ENCODE assay signal across 15 mouse cellular contexts in genomic region chr2:63049884-63050283, GRCm38 (mm10).
"Had no signal": no experiment of that assay in that cellular context is flagged by ENCODE, and none has a peak within 500 bp of the region (broad histone marks: within the 10 kb centered on the region; RNA-seq: fewer than 3 reads in every experiment).

No protein-coding gene starts in this region.

- DNase-seq: gastrocnemius, postnatal 14 days; gastrocnemius, postnatal 36 days; heart, adult 11 months; heart, adult 2 months; heart, postnatal 14 days; heart, postnatal 36 days; kidney, adult 11 months; kidney, adult 2 months; kidney, adult 9 months; kidney, postnatal 14 days; kidney, postnatal 36 days; layer of hippocampus, adult 9-11 months; layer of hippocampus, postnatal 36 days; liver; liver, embryonic 13.5 days had no signal
